Mouse (Mus musculus) cerebellum, postnatal 14 days (tissue): ENCODE measurements at regions not wholly inside any gene's neighbourhood (a gene's known extent, or its start where the extent isn't known, plus 50 kb on each side); places are given as distances from the start of the nearest gene placed in this dataset.

Experiments
- DNase-seq, 2 experiments: peaks; one replicate each; pipeline ENCODE4 v3.0.0; 2021; ENCODE audit warnings: mixed read lengths in 2 of 2

DNA sequence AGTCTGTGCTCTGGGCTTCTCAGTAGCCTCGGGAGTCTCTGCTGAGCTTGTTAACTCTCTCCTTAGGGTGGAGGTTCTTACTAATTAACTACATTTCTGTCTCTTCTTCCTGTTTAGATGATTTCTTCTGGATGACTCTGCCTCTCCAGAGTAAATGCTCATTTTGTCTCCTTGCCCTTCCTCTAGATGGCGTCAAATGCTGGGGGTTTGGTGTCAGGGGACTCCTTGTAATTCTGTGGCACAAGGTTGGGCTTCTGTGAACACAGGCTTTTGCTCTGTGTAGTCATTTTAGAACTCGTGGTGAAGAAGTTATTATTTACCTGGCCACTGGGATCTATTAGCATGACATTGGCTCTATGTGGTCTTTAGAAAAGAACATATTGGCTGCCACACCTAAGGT lies 298.4 kb downstream of the Ndfip2 start:
- DNase-seq, result no peak

DNA sequence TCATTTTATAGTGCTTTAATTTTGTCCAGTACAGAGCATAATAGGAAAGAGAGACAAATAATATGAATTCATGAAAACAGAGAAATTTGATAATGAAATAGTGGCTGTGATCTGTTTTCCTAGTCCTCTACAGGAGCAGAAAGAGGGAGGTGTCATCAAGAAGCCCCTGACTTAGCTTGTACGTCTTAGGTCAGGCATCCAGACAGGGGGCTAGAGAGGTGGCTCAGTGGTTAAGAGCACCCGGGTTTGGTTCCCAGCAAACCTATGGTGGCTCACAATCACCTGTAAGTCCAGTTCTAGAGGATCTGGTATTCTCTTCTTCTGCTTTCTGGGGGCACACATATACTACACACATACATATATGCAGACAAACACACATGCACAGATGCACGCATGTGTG lies 285.7 kb downstream of the Ndfip2 start:
- no peak for DNase-seq

DNA sequence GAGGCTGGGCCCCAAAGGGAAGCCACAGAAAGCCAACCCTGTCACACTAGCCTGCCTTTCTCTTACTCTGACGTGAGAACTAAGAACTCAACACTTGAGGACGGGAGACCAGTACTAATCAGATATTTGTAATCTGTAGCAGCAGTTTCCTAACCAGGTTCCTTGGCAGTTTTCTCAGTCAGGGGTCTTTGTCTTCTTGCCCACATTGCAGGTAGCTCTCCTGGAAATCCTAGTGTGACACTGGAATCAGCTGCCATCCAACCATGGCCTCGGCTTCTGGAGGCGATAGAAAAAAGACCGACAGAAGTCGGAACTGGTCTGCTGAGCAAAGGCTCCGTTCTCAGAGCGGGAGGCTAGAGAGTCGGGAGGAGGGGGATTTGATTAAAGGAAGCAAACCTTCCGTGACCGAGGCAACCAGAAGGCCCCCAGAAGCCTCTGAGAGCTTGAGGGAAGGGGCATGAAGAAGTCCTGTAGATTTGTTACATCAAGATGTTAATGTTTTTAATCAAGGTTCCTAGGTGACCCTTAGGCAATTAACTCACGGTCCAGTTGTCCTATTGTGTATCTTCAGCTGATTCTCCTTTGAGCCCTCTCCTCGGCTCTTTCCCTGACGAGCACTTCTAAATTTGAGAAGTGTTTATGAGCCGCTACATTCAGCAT lies 284.2 kb downstream of the Ndfip2 start:
- DNase-seq, result peak; percentile 45 to 50

DNA sequence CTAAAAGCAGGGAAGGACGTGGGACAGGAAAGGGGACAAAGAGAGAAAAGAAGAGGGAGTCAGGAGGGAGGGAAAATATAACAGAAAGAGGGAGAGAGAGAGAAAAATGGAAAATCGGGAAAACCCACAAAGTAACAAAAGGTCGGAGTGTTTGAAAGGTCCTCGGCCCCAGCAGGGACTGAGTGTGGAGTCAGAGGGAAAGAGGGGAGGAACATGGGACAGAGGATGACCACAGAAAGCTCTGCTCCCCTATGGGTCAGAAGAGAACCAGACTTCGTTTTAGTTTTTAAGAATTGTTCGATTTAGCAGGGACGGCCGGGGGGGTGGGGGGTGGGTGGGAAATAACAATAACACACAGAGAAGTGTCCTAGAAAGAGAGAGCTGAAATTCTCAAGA lies 283.7 kb downstream of the Ndfip2 start:
- no peak for DNase-seq

DNA sequence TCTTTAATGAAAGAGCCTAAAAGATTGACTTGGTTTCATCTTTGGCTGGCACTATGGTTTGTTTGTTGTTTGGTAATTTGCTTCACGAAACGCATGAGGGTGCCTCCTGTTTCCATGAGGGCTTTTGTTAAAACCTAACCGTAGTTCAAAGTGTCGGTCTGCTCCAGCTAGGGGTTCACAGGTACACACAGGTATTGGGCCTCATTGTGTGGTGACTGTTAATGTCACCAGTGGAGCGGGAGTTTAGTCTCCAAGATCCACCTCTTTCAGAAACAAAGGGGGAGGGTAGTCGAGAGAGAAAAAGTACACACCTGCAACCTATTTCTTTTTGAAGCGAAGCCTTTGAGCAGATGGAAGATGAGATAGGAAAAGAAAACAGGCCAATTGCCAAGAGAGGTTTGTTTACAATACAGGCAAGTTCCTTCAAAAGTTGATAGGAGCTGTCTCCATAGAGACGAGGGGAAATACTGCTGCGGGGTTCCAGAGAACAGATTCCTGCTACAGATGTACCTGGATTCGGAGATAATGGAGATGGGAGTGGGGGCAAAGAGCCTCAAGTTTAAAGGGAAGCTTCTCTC lies 273.9 kb downstream of the Ndfip2 start:
- no peak for DNase-seq

DNA sequence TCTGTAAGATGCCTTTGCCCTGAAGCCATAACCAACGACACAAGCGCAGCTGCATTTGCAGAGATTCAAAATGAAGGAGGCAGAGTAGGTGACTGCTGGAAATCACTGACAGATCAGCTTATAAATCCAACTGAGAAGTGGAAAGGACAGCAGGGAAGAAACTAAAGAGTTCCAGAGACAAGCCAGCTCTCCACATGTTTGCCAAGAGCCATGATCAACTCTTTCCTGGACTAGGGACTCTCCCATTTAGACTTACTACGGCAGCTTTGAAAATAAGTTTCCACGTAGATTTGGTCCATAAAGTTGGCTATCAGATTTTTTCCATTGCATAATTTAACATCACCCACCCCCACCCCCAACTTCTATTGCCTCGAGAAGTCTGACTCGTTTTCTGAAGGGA lies 269.7 kb downstream of the Ndfip2 start:
- no peak for DNase-seq

DNA sequence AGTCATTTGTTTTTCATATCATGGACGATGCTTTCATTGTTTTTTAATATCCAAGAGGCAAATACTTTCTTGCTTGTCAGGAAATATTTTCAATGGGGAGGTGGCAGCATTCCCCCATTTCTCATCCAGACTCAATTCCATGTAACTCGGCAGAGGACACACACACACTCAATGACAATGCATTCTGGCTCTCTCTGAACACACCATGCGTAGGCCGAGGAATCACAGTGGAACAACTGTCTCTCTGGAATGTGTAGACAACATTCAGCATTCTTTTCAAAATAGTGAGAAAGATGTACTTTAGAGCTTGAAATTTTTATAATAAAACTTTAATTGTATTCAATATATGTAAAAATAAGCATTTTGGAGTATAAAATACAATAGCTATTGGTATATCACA lies 265.5 kb downstream of the Ndfip2 start:
- no peak for DNase-seq

DNA sequence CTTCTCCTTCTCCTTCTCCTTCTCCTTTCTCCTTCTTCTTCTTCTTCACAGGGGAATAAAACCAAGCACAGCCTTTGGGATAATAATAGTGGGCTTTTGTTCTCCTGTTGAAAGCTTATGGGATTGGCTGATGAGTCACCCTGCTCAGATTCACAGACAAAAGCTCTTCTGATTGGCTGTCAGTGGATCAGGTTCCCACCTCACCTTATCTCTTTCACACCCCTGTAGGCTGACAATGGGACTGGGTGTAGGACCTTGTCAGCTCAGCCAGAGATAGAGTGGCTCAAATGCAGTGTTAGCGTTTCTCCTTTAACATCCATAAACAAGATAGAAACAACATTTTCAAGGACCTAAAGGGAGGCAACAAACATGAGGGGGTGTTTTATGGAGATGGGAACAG lies 263.9 kb downstream of the Ndfip2 start:
- no peak for DNase-seq

DNA sequence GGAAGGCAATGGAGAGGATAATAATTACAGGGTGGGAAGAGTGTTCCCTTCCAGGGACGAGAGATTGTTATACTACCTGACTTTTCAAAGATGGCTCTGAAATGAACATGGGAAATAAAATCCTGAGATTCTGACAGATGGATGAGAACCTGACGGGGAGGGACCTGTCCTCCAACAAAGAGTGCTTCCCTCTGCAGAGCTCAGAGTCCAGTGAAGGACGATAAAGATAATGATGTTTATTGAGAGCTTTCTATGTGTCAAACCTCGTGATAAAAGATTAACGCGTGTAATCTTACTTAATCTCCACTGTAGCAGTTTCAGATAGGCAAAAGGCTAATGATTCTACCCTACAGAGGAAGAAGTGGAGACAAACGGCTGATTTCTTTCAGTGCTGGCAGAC lies 260.3 kb downstream of the Ndfip2 start:
- no peak for DNase-seq

DNA sequence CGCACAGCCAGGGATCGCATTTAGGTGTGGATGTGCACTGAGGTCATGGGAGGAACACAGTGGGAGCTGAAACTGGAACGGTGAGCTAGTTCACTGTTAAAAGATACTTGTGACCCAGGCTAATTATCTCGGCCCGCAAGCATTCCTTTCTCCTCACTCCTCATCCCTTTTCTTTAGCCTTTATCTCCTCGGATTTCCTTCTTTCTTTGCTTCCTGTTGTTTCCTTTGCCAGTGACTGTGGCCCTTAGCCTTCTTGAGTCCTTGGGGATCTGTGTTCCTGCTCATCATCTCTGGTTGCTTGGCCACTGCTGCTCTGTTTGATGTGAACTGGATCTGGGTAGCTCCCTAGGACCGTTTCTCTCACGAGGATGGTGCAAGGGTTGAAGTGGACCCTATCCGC lies 256.0 kb downstream of the Ndfip2 start:
- DNase-seq, result no peak

DNA sequence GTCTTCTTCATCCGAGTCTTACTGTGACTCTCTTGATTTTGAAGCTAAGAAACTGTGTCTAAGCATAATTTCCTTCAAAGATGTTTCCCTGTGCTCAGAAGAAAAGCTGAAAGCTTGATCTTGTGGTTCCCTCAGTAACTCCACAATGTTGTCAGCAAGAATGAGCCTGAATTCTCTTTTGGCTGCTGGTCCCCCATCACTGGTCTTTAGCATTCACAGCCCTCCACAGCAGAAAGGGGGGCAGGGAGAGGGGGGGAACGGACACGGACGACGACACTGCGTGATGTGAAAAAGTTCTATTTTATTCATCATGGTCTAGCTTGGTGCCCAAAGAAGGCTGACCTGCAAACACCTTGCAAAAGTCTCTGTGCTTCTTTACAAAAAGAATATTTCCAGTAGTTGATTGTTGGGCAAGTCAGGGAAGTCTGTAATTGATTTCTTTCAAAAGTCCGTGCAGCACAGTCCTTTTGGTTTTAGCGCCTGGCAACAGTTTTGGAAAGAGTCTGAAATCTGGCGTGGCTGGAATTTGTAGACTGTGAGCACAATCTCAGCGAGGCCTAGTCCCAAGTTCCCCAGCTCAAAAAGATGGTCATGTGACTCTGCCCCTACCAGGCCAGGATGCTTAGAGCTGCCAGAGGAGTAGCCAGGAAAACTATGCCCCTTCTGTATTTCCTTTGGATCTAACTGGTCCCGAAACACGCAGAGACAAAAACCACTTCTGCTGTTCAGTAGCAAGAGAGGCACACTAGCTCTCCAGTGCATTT lies 254.7 kb downstream of the Ndfip2 start:
- no peak for DNase-seq

DNA sequence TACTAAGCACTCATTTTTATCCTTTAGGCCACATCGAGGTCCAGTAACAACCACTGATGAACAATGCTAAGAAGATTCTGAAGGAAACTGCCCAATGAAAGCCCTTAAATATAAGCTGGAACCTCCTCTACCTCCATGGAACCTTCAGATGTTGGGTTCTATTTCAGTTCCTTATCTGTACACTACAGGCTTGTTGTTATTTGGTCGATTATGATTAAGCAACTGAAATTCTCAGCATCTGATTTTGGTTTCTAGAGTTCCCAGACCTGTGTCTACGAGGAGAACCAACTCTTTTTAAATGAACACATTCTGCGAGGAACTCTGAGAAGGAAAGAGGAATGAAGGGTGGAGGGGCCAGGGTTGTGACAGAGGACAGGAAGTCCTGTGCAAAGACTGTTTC lies 253.5 kb downstream of the Ndfip2 start:
- no peak for DNase-seq

DNA sequence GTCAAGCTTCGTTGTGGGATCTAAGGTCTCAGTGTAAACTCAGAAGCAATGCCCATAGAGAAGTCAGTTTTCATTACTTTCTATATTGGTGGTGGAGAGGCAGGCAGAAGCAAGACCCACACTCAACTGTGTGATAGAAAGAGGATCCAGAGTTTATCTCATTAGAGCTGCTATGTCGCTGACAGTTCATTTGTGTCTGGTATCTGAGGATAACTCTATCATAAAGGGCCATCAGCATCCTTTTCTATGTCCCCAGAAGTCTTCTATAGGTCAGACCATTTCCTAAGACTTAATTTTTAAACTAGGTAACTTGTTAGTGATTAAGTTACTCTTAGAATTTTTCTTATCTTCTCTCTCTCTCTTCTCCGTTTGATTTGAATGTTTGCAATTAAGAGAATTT lies 252.8 kb downstream of the Ndfip2 start:
- no peak for DNase-seq

DNA sequence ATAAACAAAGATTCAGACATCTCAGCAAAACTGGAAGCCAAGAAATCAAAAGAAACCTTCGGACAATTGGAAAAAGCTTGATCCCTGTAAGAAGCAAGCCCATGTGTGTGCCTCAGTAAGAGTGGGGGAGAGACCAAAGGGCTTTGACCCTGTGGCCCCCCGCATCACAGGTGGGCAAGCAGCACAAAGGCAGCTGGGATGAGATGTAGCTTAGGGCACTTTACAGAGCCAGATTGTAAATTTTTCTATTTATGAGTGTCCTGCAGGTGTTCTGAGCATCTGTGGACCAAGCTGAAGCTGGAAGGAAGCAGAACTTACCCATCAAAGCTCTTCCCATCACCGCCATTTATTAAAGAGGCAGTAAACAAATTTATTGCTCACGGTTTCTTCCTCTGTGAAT lies 246.9 kb downstream of the Ndfip2 start:
- no peak for DNase-seq

DNA sequence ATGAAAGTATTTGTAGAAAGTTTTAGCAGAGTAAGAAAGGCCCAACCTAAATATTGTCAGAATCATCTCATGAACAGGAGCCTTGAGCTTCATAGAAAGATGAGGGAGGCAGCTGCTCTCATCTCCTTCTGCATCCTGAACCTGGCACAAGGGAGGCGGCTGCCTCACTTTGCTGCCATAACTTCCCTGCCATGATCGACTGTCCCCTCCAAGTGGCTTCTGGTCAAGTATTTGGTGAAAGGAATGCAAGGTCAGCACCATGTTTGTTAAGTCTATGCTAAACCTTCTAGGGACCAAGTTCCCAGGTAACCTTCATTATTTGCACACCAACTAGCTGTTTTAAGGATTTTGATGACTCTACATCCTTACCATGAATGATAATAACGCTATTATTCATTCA lies 246.0 kb downstream of the Ndfip2 start:
- no peak for DNase-seq

DNA sequence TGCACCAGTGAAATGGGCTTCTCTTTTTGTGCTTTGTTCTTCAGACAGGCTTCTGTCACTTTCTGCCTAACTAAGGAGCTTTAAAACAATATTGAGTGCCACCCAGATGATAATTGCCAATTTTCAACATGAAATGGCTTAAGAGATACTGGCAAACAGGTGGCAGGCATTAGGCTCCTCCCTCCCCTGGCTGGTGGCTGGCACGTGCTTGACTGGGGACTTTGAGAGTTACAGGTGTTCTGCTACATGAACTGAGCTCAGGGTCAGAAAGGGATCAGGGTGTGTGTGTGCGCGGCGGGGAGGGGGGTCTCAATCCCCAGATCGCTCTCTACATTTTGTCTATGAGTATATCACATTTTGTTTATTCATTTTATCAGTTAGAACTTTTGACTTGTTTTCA lies 245.4 kb downstream of the Ndfip2 start:
- no peak for DNase-seq

DNA sequence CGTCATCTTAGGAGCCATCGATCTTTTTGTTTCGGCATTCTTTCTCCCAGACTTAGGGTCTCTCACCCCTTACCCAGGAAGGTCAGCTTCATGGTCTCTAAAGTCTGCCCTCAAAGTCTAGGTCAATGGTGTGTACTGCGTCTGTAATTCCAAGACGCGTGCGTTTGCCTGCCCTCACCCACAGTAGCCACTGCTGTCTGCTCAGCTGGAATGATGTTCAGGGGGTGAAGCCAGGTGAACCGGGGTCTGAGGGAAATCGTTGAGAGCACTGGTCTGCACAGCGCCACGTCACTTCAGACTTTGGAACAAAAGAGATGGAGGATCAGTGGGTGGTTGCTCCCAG lies 244.2 kb downstream of the Ndfip2 start:
- no peak for DNase-seq

DNA sequence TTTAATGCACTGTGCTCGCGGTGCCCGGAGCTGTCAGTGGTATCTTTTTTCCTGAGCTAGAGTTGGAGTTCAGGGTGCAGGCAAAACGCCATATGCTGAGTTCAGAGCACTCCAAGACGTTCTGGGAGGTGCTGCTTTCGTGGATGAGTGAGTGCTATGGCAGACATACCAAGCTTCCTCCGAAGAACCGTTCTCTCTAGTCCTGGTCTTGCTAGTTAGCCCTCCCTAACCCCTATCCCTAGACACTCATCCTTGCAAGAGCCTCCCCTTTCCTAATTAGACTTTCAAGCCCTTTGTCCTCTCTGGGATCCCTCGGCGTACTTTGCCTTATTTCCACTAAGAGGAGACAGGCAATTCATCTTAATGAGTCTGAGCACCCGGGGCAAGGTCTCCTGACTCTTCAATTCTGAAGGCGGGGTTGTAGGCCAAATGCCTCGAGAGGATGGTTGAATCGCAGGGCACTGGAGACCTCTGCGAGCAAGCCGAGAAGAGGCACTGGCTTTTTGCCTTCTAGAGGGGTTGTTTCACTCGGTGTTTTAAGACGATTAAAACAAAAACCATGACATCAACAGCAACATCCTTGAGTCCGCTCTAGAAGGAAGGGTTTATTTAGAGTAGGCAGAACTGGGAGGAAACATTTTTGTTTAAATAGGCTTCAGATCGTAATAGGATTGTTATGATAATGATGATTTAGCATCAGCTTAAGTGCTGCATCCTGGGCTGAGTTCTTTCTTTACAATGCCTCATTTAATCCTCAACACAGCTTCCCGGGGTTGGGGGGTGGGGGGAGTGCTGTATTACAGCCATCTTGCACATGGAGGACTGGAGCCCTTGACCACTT lies 243.6 kb downstream of the Ndfip2 start:
- DNase-seq, result peak in 1 of 2 experiments; percentile 18

DNA sequence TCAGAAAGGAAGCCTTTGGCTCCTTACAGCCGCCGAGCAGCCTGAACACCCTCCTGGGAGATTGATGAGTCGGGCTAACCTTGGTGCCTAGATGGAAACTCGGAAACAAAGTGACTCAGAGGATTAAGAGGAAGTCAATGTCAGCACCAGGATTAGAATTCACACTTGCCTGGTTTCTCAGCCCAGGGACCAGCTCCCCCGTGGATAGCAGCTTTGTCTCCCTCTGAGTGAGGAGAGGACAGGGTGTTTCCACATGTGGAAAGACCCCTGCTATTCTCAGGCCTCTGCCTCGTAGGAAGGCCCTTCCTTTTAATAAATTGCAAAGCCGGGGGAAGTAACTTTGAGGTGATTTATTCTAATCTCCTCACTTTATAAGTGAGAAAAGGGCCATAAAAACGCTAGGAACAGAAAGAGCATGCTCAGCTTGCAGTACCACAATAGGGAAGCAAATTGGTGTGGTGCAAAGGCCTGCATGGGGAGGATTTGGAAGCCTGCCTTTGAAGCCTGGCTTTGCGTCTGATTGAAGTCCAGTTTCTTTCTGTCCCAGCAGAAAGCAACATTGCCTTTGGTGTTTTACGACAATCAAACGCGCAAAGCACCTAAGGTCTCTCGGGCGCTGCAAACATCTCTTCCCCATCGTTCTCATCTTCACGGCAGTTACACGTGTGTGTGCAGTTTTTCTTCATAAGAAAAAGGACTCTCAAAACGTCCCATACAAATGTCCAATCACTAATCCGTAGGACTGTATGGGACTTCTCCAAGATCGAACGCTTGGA lies 242.8 kb downstream of the Ndfip2 start:
- peak; percentile 33 to 42 for DNase-seq

DNA sequence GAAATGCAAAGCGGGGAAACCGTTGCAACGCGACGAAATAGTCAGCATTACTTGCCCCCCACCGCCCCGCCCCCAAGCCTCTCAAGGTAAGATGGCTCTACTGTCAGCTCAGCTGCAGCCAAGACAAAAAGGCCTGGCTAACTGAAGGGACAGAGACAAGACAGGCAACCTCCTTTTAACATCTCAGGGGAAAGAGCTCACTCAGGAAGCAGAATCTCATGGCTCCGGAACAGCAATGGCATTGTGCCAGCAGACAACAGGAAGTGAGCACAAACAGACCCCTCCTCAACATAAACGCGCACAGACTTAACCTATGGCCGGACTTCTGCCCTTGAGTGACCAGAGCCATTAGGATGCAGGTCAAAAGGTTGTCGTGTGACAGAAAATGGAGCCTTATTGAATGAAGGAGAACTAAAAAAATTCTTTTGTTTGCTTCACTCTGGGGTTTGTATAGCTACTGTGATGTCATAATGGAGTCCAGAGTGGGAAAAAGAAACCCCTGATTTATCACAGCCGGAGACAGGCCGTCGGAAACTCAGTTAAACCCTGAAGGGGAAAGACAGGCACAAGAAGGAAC lies 241.0 kb downstream of the Ndfip2 start:
- peak in 1 of 2 experiments; percentile 36 for DNase-seq

DNA sequence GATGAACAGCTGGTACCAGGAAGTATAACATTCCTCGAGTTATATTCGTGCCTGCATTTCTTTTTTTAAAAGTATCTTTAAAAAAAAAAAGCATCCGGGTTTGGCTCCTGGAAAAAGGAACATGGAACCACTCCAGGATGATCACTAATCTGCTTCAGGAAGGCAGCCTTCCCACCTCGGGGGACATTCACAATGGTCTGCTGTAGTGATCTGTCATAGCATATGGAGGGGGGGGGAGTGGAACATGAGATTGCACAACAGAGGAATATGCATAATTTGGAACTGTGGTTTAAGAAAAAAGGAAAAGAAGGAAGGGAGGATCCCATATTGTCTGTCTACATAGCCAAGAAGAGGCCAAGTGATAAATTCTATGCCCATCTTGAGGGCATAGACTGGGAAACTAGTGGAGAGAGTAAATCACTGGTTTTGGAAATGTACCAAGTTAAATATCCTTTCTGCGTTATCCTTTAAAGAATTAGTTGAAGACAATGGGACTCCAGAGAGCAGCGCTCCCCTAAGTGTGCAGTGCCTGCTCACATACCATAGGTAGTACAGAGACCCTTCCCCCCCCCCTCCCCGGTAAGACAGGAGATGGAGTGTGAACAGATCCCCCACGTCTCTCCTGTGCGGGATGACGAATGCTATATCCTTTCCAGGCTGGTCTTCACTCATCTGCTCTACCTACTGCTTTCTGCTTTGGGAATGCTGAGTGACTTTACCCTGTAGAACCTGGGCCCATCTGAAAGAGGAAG lies 240.0 kb downstream of the Ndfip2 start:
- no peak for DNase-seq

DNA sequence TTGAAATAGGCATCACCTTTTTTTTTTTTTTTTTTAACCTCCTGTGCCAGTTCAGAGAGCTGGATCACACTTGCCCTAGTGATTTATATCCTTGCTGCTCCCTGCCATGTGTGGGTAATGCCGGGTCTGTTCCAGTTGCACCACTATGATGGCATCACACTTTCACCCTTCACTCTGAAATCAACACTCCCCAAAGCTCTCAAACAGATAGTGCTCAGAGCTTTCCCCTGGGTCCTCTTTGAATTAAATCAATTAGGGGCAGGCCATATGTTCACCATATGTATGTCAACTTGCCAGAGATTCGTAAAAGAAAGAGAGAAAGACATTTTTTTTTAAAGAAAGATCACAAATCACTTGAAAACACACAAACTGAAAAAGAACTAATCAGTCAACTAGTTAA lies 236.8 kb downstream of the Ndfip2 start:
- DNase-seq, result no peak
